Mouse (Mus musculus) left cerebral cortex, postnatal 25 days (tissue): Measurements from ENCODE around the gene Ccdc181. TPM values are rescaled to one million over a fixed set of nuclear protein-coding genes. Genes with fewer than 3 reads are reported as not detected.

Experiments
- DNase-seq, 2 experiments: peaks; one replicate each; pipeline ENCODE4 v3.0.0; 2022; ENCODE audit warnings: low spot score in 2 of 2, mixed read lengths in 1 of 2
- intact Hi-C: fragments of 180-260 bp; cut with DNase I; formaldehyde crosslinking; loops from one replicate; pipeline ENCODE4 v1.15.1; 2025
- total RNA-seq, 2 experiments: library from RNA; stranded (reverse); gene quantifications; 2 replicates each; pipeline ENCODE4 v1.2.3; 2021

The Ccdc181 gene
- total RNA-seq, 2 experiments from 2014 or later = 21.6 to 22.5 TPM

DNA sequence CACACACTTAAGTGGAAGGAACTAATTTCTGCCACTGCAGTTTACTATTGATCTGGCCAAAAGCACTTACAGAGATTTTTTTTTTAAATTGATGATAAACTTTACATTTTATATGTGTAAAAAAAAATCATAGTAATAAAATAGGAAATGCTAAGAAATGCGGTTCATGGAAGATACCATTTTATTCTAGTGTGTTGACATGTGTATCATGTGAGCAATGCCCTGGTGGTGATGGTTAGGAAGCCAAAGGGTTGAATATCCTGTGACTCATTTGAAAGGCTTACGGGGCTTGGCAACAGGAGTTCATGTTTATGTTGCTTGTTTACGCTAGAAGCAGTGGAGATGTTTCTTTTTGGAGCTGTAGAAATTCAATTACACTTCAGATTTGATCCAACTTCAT, 1.2 kb downstream of the Ccdc181 start:
- intact Hi-C loops = no loop called here

DNA sequence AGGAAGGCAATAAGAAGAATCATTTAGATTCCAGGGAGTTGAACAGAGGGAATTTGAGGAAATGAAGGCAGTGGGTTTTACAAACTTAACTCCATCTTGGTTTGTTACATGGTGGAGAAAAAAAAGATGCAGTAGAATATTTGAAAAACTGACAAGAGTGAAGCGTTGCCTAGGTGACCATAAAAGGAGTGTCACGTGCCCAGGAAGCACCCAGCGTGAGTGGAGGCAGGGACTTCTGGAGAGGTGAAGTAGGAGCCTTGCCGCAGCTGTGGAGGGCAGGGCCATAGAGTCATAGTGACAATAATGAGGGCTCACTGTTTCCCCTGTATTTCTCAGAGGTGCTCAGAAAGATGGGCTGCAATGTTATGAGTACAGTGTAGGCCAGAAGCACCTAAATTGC, 3.9 kb downstream of the Ccdc181 start:
- DNase-seq = no peak
- intact Hi-C loops = no loop called here

More for the DNA sequence above, 1.2 kb downstream of the Ccdc181 start:
- DNase-seq = no peak

DNA sequence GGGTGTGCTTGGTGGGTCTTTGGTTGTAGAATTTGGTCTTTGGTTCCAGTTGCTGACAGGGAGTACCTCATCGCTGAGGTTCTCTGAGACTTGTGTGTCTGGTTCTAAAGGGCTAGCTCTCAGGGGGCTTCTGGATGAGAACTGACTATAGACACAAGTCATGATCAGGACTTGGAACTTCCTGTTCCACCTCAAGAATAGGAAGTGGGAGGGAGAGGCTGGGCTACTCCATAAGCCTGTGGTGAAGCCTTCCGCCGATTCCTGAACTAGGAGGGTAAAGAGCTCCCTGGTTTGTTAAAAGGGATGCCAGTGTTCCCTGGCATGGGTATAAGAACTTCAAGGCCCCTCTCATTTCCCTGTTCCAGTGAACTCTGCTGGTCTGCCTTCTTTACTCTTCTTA, 8.6 kb downstream of the Ccdc181 start:
- intact Hi-C loops = no loop called here
- no peak for DNase-seq

DNA sequence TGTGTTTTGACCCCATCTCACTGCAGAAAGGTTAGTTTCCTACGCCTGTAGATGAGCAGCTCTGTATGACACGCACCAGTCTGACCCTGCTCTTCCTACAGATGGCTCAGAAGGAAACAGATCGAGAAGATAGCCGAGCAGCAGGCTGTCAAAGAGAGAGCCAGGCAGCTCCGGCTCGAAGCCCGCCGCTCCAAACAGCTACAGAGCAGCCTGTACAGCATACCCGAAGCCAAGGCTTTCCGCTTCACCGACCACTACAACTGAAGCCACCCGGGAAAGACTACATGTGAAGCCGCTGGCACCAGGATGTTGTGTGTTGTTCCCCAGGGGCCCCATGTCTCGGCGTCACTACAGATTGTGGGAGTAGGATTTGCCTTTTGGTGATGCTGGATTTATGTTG, 12.0 kb downstream of the Ccdc181 start:
- intact Hi-C loops = no loop called here
- DNase-seq = no peak

DNA sequence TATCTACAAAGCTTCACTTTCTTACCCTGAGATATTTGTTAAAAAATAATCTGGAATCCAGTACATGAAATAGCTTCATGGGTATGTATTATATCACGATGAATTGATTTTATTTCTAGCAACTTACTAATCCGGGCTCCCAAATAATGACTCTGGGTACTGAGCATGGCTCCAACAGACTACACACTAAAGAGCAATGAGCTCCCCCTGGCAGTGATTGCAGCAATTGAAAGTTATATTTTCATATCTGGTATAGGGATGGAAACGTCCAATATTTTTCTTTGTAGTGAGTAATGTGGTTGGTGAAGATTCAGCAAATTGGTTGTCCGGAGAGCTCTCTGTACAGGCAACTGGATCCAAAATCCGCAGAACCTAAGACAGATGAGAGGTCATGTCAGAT, 16.7 kb downstream of the Ccdc181 start:
- intact Hi-C loops = loop anchor here (5.0 kb wide), 1 partner anchor 145 kb away; no protein-coding TSS in a partner anchor
- no peak for DNase-seq

DNA sequence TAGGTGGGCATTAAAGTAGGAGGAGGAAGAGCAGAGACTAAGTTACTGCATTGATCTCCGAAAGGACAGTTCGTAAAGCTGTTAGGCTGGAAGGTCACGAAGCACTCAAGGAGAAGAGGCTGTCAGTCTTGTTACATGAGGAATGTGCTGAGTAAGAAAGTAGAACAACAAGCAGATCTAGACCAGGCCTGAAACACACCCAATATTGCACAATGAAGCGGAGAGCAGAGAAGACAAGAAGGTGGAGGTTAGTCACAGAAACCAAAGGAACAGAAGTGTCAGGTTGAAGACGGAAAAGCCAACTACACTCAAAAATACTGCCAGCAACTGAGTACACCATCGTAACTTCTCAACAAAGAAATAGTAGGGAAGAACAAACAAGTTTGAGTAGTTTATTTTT, 18.7 kb downstream of the Ccdc181 start:
- intact Hi-C loops = loop anchor here (5.0 kb wide), 1 partner anchor 147 kb away; no protein-coding TSS in a partner anchor
- no peak for DNase-seq

DNA sequence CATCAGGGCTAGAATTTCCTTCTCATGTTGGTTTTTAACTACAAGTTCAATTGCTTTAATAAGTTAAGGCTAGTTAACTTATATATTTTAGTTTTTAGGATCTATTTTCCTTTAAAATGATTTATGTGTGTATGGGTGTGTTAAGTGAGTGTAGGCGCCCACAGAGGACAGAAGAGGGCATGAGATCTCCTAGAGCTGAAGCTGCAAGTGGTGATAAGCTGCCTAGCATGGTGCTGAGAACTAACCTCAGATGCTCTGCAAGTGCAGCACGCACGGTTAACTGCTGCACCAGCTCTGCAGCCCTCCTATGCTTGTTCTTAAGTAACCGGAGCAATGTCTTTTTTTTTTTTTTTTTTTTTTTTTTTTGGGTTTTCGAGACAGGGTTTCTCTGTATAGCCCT, 21.1 kb downstream of the Ccdc181 start:
- intact Hi-C loops = no loop called here
- no peak for DNase-seq

DNA sequence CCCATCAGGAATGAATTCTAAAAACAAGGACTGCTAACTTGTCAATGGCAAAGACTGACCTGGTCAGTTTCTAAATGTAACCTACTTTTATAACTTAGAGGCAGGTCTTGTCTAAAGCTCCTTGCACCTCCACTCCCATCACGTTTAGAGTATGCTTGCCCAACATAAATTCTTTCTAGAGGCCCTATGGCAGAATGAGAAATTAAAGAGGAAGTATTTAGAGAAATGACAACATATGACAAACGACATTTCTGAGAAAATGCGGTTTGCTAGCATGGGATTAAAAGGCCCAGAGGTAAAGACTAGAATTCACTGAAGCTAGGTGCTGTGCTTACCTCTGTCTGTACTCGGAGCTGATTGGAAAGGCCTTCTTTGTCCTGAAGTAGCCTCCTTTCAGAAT, 26.6 kb downstream of the Ccdc181 start:
- intact Hi-C loops = no loop called here

DNA sequence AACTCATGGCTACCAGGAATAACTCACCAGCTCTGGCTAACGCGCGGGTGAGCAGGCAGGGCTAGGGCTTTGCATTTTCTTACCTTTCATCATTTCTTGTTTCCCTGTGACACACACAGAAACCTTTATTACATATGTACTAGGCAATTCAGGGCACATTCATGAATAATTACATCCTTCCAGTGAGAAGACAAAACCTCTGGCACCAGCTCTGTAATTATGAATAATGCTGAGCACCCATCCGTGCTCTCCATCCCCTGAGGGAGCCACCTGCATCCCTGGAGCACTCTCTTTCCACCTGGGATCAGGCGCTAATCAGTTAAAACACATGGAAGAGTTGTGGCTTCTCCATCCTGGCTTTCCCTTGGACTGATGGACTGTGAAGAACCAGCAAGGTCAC, 28.4 kb downstream of the Ccdc181 start, which contains the start of gene Nme7:
Gene Nme7, plus strand, starts transcription at position 301 of the 400 bp plus-strand sequence.
- no peak for DNase-seq
- intact Hi-C loops = no loop called here

More for the DNA sequence above, 26.6 kb downstream of the Ccdc181 start:
- DNase-seq = no peak

DNA sequence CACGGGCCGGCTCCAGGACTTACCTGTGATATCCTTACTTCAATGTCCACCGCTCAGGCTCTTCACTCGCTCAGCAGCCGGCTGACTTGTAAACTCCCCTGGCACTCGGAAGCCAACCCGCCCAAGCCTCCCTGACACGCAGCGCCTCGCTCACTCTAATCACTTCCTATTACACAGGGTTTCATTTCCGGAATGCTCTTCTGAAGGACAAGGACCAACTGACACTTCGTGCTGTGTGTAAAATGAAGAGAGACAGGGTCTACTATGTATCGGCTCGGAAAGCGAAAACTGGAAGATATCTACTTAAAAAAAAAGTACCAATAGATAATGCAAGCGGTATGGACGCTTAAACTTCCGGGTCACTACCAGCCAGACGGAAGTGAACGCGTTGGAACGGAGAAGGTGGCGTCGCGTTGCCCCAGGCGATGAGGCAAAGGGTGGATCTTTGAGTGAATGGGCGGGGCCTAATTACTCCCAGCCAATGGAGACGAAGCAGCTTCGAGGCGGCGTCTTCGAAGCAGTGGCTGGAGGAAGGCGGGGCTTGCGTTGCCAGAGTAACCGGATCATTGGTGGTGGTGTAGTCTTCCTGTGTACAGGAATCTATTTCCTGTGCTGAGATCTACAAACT, 31.9 kb downstream of the Ccdc181 start, which contains the start of gene Blzf1:
Gene Blzf1, minus strand, starts transcription at position 366 of the 628 bp plus-strand sequence.
- DNase-seq = peak; percentile 97 to 99
- intact Hi-C loops = no loop called here

DNA sequence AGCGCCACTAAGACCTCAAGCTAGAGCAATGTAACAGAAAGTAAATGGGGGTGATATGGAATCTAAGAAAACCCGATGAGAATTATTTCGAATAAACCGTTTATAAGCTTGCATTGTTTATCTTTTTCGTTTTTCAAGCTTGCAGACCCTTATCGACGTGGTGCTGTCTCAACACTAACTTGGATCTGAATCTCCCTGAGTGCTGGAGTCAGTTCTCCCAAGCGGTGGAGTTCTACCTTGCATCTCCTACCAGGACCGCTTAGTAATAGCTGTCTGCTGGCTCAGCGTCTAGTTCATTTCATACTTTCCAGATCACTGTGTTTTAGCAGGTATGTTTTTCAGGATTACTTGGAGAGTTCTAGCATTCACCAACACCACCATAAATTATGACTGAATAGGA, 32.5 kb downstream of the Ccdc181 start:
- intact Hi-C loops = no loop called here
- DNase-seq = no peak

DNA sequence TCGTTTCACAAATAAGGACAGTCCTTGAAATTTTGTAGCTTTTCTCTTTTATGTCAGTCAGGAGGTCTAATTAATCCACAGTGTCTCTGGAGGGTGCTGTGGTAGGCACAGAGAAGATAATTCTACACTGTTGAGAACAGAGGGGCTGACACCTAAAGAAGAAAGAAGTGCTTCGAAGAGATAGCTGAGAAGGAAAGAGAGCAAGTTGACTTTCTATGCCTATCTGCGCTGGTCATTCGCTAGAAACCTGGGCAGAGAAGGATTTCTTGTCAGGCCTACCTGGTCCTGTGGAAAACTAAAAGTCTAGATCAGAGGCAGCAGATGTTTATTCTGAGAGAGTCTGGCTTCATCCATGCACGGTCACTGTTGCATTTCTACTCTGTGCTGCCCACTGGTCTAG, 38.7 kb downstream of the Ccdc181 start:
- intact Hi-C loops = no loop called here
- no peak for DNase-seq

DNA sequence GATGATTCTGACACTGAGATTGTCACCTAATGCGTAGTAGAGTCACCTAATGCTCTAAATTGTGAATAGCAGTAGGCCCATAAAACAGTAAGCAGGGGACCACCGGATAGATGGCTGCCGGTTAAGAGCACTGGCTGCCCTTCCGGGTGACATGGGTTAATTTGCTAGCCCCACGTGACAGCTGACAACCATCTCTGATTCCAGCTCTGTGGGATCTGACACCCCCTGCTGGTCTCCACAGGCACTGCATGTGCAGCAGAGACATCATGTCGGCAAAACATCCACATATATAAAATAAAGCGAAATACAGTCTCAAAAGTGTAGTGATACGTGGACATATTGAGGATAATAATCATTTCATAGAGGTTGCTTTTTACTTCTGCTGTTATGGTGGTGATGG, 39.9 kb downstream of the Ccdc181 start:
- DNase-seq = peak in 1 of 2 experiments; percentile 26
- intact Hi-C loops = loop anchor here (5.0 kb wide), 2 partner anchors 122 to 722 kb away; no protein-coding TSS in a partner anchor

DNA sequence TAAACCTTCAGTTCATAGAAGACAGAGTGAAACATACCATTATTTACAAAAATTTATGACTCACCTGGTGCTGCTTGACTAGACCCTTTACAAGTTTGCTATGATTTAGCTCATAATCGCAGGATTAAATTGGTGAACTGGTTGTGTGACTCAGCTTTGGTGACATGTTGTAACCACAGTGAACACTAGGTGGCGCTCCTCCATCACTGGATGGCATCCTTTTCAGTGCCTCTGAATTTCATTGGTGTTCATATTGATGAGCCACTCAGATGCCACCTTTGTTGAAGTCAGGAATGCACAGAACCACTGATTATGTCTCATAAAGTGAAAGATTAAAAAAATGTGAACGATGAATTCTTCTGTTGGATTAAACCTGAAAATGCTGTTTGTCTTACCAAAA, 41.3 kb downstream of the Ccdc181 start:
- intact Hi-C loops = loop anchor here (2.0 to 5.0 kb wide), 4 partner anchors 121 to 804 kb away; no protein-coding TSS in a partner anchor
- peak; percentile 83 to 85 for DNase-seq

DNA sequence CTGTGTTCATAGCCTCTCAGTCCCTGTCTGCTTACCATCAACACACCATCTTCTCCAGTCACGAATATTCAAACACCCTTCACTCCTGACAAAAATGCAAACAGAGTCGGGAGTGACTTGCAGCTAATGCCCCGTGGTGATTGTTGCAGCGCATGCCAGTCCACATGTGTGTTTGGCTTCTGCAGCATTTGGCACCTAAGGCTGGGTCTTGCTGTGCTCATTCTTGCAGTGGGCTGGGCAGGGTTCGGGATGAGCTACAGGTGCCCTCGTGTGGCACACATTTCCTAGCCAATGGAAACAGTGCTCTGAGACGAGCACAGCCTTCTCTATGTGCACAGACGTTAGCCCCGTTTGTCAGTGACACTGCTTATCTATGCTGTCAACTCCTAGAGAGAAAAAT, 41.9 kb downstream of the Ccdc181 start:
- intact Hi-C loops = loop anchor here (2.0 to 5.0 kb wide), 4 partner anchors 120 to 804 kb away; no protein-coding TSS in a partner anchor
- DNase-seq = no peak

DNA sequence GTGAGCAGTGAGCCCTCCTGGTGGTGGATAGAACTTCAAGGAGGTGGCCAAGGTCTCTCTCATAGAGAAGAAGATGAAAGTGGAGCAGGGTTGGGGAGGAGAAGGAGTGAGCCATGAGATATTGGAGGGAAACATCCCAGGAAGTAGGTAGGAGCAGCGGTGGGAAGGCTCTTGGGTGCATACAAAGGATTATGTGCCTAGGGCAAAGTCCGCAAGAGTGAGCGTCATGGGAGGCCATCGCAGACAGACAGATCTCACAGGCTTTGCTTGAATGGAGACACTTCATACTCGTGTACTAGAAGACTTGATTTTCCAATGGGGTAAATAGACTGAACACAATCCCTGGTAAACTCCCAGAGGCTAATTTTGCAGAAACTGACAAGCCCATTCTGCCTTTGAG, 43.1 kb downstream of the Ccdc181 start:
- intact Hi-C loops = loop anchor here (5.0 kb wide), 2 partner anchors 119 to 719 kb away; no protein-coding TSS in a partner anchor
- no peak for DNase-seq

DNA sequence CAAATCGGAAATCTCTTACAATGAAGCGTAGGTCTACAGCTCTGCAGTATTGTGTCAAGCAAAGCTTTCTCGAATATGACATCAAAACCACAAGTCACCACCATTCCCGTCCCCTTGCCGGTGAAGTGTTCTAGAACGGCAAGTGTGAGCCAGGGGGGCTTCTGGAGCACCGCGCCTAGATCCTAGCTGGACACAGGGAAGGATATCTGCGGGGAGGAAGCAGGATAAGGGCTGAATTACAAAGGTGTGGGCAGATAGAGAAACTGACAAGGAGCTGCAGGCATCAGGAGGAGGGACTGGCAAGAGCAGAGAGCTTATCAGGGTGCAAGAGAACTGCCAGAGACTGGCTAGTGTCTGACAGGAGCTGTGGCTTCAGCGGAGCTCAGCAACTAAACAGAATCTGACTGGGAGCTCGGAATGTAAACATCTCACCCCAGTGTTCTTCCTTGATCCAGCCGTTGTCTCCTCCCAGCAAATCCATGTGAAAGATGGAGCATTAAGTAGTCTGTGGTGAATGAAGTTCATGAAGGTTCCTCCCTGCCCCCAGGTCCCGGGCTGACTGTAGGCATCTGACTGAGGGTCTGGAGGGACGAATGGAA, 44.3 kb downstream of the Ccdc181 start:
- DNase-seq = no peak
- intact Hi-C loops = loop anchor here (5.0 kb wide), 2 partner anchors 118 to 718 kb away; no protein-coding TSS in a partner anchor

DNA sequence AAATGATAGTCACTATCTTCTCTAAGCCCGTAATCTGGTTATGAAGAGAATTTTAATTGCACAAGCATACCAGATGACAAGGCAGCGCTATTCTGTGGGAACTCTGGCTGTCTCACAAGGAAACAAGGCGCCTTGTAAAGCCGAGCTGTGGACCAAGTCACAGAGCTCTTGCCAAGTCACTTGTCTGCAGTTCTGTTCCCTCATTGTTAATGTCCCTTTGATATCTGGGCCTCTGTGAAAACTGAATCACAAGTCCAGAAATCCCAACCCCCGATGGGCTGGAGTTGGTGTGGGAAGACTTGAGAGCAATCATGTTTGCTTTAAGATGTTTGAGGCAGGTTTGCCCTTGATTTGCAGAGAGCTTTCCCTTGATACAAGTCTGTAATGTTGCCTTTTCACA, 45.3 kb downstream of the Ccdc181 start:
- DNase-seq = peak in 1 of 2 experiments; percentile 60
- intact Hi-C loops = no loop called here

DNA sequence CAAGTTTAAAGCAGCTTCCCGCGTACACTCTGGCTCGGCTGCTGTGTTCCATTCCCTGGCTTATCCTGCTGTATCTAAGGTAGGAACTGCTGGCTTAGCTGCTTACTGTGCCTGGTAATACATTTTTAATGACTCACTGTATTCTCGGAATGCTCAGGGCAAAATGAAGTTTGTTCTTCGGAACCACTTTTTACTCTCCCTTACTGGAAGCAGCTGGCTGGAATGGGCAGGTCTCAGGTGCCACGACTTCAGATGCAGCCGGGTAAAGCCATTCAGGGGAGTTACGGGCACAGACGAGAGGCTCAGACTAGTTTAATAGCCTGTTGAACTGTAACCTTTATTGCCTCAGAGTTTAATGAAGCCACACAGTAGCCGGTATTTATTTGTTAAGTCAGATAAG, 46.0 kb downstream of the Ccdc181 start:
- no peak for DNase-seq
- intact Hi-C loops = no loop called here

DNA sequence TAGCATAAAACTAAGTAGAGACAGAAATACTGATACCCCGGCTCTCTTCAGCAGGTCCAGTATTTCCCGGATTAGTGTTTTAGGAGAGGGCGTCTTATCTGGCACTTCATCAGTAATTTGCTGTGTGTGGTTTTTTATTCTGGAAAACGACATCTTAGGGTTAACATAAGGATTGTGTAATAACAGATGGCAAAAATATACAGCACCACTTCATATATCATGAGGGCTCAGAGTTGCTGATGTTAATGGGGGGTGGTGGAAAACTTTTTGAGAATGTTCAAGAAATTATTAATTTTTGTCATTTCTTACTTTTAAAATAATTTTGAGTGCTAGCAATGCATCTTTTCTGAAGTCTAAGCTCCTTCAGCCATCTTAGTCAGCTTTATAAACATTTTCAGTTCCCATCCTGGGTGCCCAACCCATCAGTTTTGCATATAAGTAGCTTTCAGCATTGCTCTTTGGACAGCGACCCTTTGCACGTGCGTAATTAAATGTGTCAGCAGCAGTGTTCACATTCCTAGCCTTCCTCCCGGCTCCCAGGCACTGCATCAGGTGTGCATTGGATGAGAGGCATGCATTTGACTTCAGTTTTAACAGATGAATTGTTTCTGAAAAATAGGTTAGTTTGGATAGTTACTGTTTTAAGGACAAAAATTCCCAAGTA, 47.7 kb downstream of the Ccdc181 start:
- intact Hi-C loops = no loop called here
- no peak for DNase-seq
